Mouse (Mus musculus) brain, embryonic 14.5 days (tissue): ENCODE measurements around the gene Ntrk3.

Source experiments
- CTCF ChIP-seq: fragments of 200-500 bp; IDR thresholded peaks from 2 replicates; pipeline ENCODE4 v1.5.1; 2012; ENCODE audit warnings: inconsistent platforms, mild to moderate bottlenecking, moderate library complexity, borderline replicate concordance; ENCODE audit not compliant: insufficient read depth, insufficient read length; ENCODE audit errors: extremely low read depth
- POLR2A ChIP-seq: fragments of 200-500 bp; IDR thresholded peaks from 2 replicates; pipeline ENCODE4 v1.6.1; 2012; ENCODE audit warnings: mild to moderate bottlenecking, inconsistent platforms, borderline replicate concordance; ENCODE audit not compliant: poor library complexity, insufficient read depth, insufficient read length, severe bottlenecking; ENCODE audit errors: extremely low read depth

DNA sequence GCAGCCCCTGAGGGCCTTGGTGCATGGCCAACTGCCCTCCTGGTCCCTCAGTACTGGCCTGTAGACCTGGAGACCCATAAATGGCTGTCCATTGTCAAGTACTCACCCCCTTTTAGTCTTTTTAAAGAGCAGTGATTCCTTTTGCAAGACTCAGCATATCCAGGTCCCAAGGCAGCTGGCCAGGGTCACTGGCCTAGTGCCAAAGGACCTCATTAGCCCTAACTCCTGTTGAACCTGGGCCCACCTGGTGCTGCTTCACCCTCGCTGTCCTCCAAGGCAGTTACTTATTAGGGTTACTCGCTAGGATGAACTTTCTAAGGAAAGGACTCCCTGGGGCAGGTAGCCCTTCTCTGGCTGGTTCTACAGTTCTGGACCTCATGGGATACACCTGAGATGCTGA, 579.9 kb downstream of the Ntrk3 start:
- TF ChIP-seq POLR2A (no peak), CTCF (no peak)
